Mouse (Mus musculus): ENCODE measurements around the gene Gm42906. TPM values are rescaled to one million over a fixed set of nuclear protein-coding genes. Genes with fewer than 3 reads are reported as not detected.

The Gm42906 gene
- total and polyA plus RNA-seq, 2 experiments from 2014 or later: not detected

GRCm38 (mm10) chr5:151054100-151054742 is 373.7 kb downstream of the Gm42906 start:
- 23% methylated on average over 7 of the region's 7 CpGs for WGBS
- no peaks in the 10 kb centered on the region for H3K36me3 ChIP-seq (ENCODE audit: insufficient read depth)
- ATAC-seq (peak; percentile 66), DNase-seq (peak; percentile 13)
- H3K9ac ChIP-seq: no peak overlapping the region
- no peak for TF ChIP-seq CTCF (IDR thresholded peaks at IDR 0.05; ENCODE audit: low read depth)
- no peak overlapping the region for H3K4me2 ChIP-seq (ENCODE audit: low read depth)
- H3K9me3 ChIP-seq (ENCODE audit: low read length): no peaks in the 10 kb centered on the region
- H3K4me1 ChIP-seq (ENCODE audit: insufficient read depth): no peaks in the 10 kb centered on the region
- no peaks in the 10 kb centered on the region for H3K27me3 ChIP-seq (ENCODE audit: insufficient read depth, low read length)
- H3K27ac ChIP-seq (ENCODE audit: low read depth, low read length): no peak overlapping the region
- no peak overlapping the region for H3K4me3 ChIP-seq (ENCODE audit: low read depth, low read length)

GRCm38 (mm10) chr5:151053190-151053589 is 374.8 kb downstream of the Gm42906 start:
- H3K27ac ChIP-seq (ENCODE audit: low read depth, low read length): no peak overlapping the region
- H3K9ac ChIP-seq: no peak overlapping the region
- no peaks in the 10 kb centered on the region for H3K4me1 ChIP-seq (ENCODE audit: insufficient read depth)
- 90% methylated on average over 5 of the region's 5 CpGs for WGBS
- no peak overlapping the region for H3K4me3 ChIP-seq (ENCODE audit: low read depth, low read length)
- no peaks in the 10 kb centered on the region for H3K9me3 ChIP-seq (ENCODE audit: low read length)
- TF ChIP-seq CTCF (IDR thresholded peaks at IDR 0.05; ENCODE audit: low read depth): no peak
- no peak for ATAC-seq
- no peak overlapping the region for H3K4me2 ChIP-seq (ENCODE audit: low read depth)
- no peak for DNase-seq
- H3K27me3 ChIP-seq (ENCODE audit: insufficient read depth, low read length): no peaks in the 10 kb centered on the region
- H3K36me3 ChIP-seq (ENCODE audit: insufficient read depth): no peaks in the 10 kb centered on the region

- no peak for TF ChIP-seq CTCF (IDR thresholded peaks at IDR 0.05; ENCODE audit: low read depth)
- H3K4me1 ChIP-seq (ENCODE audit: insufficient read depth): no peaks in the 10 kb centered on the region
- no peaks in the 10 kb centered on the region for H3K9me3 ChIP-seq (ENCODE audit: low read length)
- H3K36me3 ChIP-seq (ENCODE audit: insufficient read depth): no peaks in the 10 kb centered on the region
- H3K27ac ChIP-seq (ENCODE audit: low read depth, low read length): no peak overlapping the region
- DNase-seq: no peak
- H3K4me2 ChIP-seq (ENCODE audit: low read depth): no peak overlapping the region
- no peak overlapping the region for H3K9ac ChIP-seq
- ATAC-seq: no peak
- H3K27me3 ChIP-seq (ENCODE audit: insufficient read depth, low read length): no peaks in the 10 kb centered on the region
- H3K4me3 ChIP-seq (ENCODE audit: low read depth, low read length): no peak overlapping the region
- 96% methylated on average over 8 of the region's 8 CpGs for WGBS
Observed at GRCm38 (mm10) chr5:151052331-151052730, 375.6 kb downstream of the Gm42906 start.

- H3K9ac ChIP-seq: no peak overlapping the region
- H3K4me2 ChIP-seq (ENCODE audit: low read depth): no peak overlapping the region
- H3K4me3 ChIP-seq (ENCODE audit: low read depth, low read length): no peak overlapping the region
- no peak for TF ChIP-seq CTCF (IDR thresholded peaks at IDR 0.05; ENCODE audit: low read depth)
- ATAC-seq (no peak), DNase-seq (no peak)
- no peaks in the 10 kb centered on the region for H3K36me3 ChIP-seq (ENCODE audit: insufficient read depth)
- no peaks in the 10 kb centered on the region for H3K27me3 ChIP-seq (ENCODE audit: insufficient read depth, low read length)
- H3K27ac ChIP-seq (ENCODE audit: low read depth, low read length): no peak overlapping the region
- no peaks in the 10 kb centered on the region for H3K9me3 ChIP-seq (ENCODE audit: low read length)
- 89% methylated on average over 12 of the region's 12 CpGs for WGBS
- no peaks in the 10 kb centered on the region for H3K4me1 ChIP-seq (ENCODE audit: insufficient read depth)
Observed at GRCm38 (mm10) chr5:151047488-151047887, 380.5 kb downstream of the Gm42906 start.

- ATAC-seq (no peak), DNase-seq (no peak)
- no peak overlapping the region for H3K4me2 ChIP-seq (ENCODE audit: low read depth)
- no peaks in the 10 kb centered on the region for H3K9me3 ChIP-seq (ENCODE audit: low read length)
- H3K27ac ChIP-seq (ENCODE audit: low read depth, low read length): no peak overlapping the region
- H3K4me1 ChIP-seq (ENCODE audit: insufficient read depth): no peaks in the 10 kb centered on the region
- WGBS: 74% methylated on average over 7 of the region's 7 CpGs
- no peaks in the 10 kb centered on the region for H3K36me3 ChIP-seq (ENCODE audit: insufficient read depth)
- H3K4me3 ChIP-seq (ENCODE audit: low read depth, low read length): no peak overlapping the region
- H3K27me3 ChIP-seq (ENCODE audit: insufficient read depth, low read length): no peaks in the 10 kb centered on the region
- H3K9ac ChIP-seq: no peak overlapping the region
- TF ChIP-seq CTCF (IDR thresholded peaks at IDR 0.05; ENCODE audit: low read depth): no peak
Observed at GRCm38 (mm10) chr5:151046917-151047316, 381.0 kb downstream of the Gm42906 start.

- no peak for TF ChIP-seq CTCF (IDR thresholded peaks at IDR 0.05; ENCODE audit: low read depth)
- peak; percentile 43; the same call in 1 of the 2 replicates for ATAC-seq
Observed at GRCm38 (mm10) chr5:151046131-151046530, 381.8 kb downstream of the Gm42906 start.

GRCm38 (mm10) chr5:151042911-151043310 is 385.1 kb downstream of the Gm42906 start:
- no peak overlapping the region for H3K9ac ChIP-seq
- no peak for TF ChIP-seq CTCF (IDR thresholded peaks at IDR 0.05; ENCODE audit: low read depth)
- H3K27me3 ChIP-seq (ENCODE audit: insufficient read depth, low read length): no peaks in the 10 kb centered on the region
- DNase-seq (no peak), ATAC-seq (no peak)
- no peaks in the 10 kb centered on the region for H3K9me3 ChIP-seq (ENCODE audit: low read length)
- no peak overlapping the region for H3K27ac ChIP-seq (ENCODE audit: low read depth, low read length)
- H3K4me3 ChIP-seq (ENCODE audit: low read depth, low read length): no peak overlapping the region
- 93% methylated on average over 5 of the region's 5 CpGs for WGBS
- no peak overlapping the region for H3K4me2 ChIP-seq (ENCODE audit: low read depth)
- H3K4me1 ChIP-seq (ENCODE audit: insufficient read depth): no peaks in the 10 kb centered on the region
- no peaks in the 10 kb centered on the region for H3K36me3 ChIP-seq (ENCODE audit: insufficient read depth)

More at GRCm38 (mm10) chr5:151046131-151046530, 381.8 kb downstream of the Gm42906 start:
- Histone ChIP-seq H3K36me3 (ENCODE audit: insufficient read depth) (no peaks in the 10 kb centered on the region), H3K27ac (ENCODE audit: low read depth, low read length) (no peak overlapping the region), H3K4me3 (ENCODE audit: low read depth, low read length) (no peak overlapping the region), H3K4me2 (ENCODE audit: low read depth) (no peak overlapping the region), H3K27me3 (ENCODE audit: insufficient read depth, low read length) (no peaks in the 10 kb centered on the region), H3K9ac (no peak overlapping the region), H3K4me1 (ENCODE audit: insufficient read depth) (no peaks in the 10 kb centered on the region), H3K9me3 (ENCODE audit: low read length) (no peaks in the 10 kb centered on the region)
- DNase-seq: no peak
- WGBS: 71% methylated on average over 6 of the region's 6 CpGs
